Mouse (Mus musculus): ENCODE results near the gene Chrnb1. TPM values are rescaled to one million over a fixed set of nuclear protein-coding genes. Genes with fewer than 3 reads are reported as not detected.

Gene Chrnb1
- polyA plus RNA-seq, 1 experiment from 2014 or later: 4.5 TPM

GRCm38 (mm10) chr11:69789431-69789830, 6.3 kb downstream of the Chrnb1 start:
- peaks cover 7% of the 10 kb centered on the region; the same call in 1 of the 2 replicates for H3K27me3 ChIP-seq (ENCODE audit: control insufficient read depth, insufficient read depth, low read length)
- 66% methylated on average over 5 of the region's 5 CpGs for WGBS (ENCODE audit: insufficient replicate concordance)
- H3K4me3 ChIP-seq (ENCODE audit: low read depth, low read length): no peak overlapping the region
- H3K27ac ChIP-seq (ENCODE audit: low read depth, low read length): no peak overlapping the region
- no peak for ATAC-seq (replicated peaks; ENCODE audit: insufficient number of reproducible peaks, low FRiP score, low TSS enrichment)
- no peak overlapping the region for H3K9ac ChIP-seq (ENCODE audit: low read depth, low read length)
- H3K4me2 ChIP-seq: no peak overlapping the region
- no peaks in the 10 kb centered on the region for H3K9me3 ChIP-seq (replicated peaks; ENCODE audit: control insufficient read depth, low read length)
- H3K36me3 ChIP-seq (ENCODE audit: control insufficient read depth, insufficient read depth, low read length): no peaks in the 10 kb centered on the region
- H3K4me1 ChIP-seq (ENCODE audit: control insufficient read depth, insufficient read depth, low read length): peaks cover 3% of the 10 kb centered on the region; the same call in 1 of the 2 replicates

GRCm38 (mm10) chr11:69787306-69787705, 8.4 kb downstream of the Chrnb1 start:
- WGBS (ENCODE audit: insufficient replicate concordance): 83% methylated on average over 5 of the region's 5 CpGs
- H3K4me1 ChIP-seq (ENCODE audit: control insufficient read depth, insufficient read depth, low read length): peaks cover 3% of the 10 kb centered on the region; the same call in 1 of the 2 replicates
- ATAC-seq (replicated peaks; ENCODE audit: insufficient number of reproducible peaks, low FRiP score, low TSS enrichment): no peak
- no peak overlapping the region for H3K4me2 ChIP-seq
- H3K27me3 ChIP-seq (ENCODE audit: control insufficient read depth, insufficient read depth, low read length): no peaks in the 10 kb centered on the region
- no peaks in the 10 kb centered on the region for H3K36me3 ChIP-seq (ENCODE audit: control insufficient read depth, insufficient read depth, low read length)
- no peak overlapping the region for H3K27ac ChIP-seq (ENCODE audit: low read depth, low read length)
- no peaks in the 10 kb centered on the region for H3K9me3 ChIP-seq (replicated peaks; ENCODE audit: control insufficient read depth, low read length)
- no peak overlapping the region for H3K9ac ChIP-seq (ENCODE audit: low read depth, low read length)
- no peak overlapping the region for H3K4me3 ChIP-seq (ENCODE audit: low read depth, low read length)

GRCm38 (mm10) chr11:69784793-69785272, 10.9 kb downstream of the Chrnb1 start:
- Histone ChIP-seq H3K9ac (ENCODE audit: low read depth, low read length) (0 out of 2 replicates have a peak overlapping the region, but pooled peaks have one; percentile 29), H3K36me3 (ENCODE audit: control insufficient read depth, insufficient read depth, low read length) (no peaks in the 10 kb centered on the region), H3K9me3 (replicated peaks; ENCODE audit: control insufficient read depth, low read length) (no peaks in the 10 kb centered on the region), H3K27me3 (ENCODE audit: control insufficient read depth, insufficient read depth, low read length) (no peaks in the 10 kb centered on the region), H3K4me1 (ENCODE audit: control insufficient read depth, insufficient read depth, low read length) (peaks cover 3% of the 10 kb centered on the region; the same call in 1 of the 2 replicates), H3K27ac (ENCODE audit: low read depth, low read length) (no peak overlapping the region), H3K4me3 (ENCODE audit: low read depth, low read length) (peak overlapping the region; percentile 20; the same call in 1 of the 2 replicates), H3K4me2 (peak overlapping the region; percentile 52)
- 0 out of 2 replicates have a peak, but pooled peaks have one; percentile 55 for ATAC-seq (replicated peaks; ENCODE audit: insufficient number of reproducible peaks, low FRiP score, low TSS enrichment)
- WGBS (ENCODE audit: insufficient replicate concordance): 23% methylated on average over 15 of the region's 15 CpGs

GRCm38 (mm10) chr11:69781828-69782227, 13.9 kb downstream of the Chrnb1 start:
- Histone ChIP-seq H3K36me3 (ENCODE audit: control insufficient read depth, insufficient read depth, low read length) (no peaks in the 10 kb centered on the region), H3K27me3 (ENCODE audit: control insufficient read depth, insufficient read depth, low read length) (peaks cover 16% of the 10 kb centered on the region), H3K27ac (ENCODE audit: low read depth, low read length) (no peak overlapping the region), H3K9me3 (replicated peaks; ENCODE audit: control insufficient read depth, low read length) (no peaks in the 10 kb centered on the region), H3K4me3 (ENCODE audit: low read depth, low read length) (no peak overlapping the region), H3K9ac (ENCODE audit: low read depth, low read length) (no peak overlapping the region), H3K4me1 (ENCODE audit: control insufficient read depth, insufficient read depth, low read length) (peaks cover 3% of the 10 kb centered on the region; the same call in 1 of the 2 replicates), H3K4me2 (no peak overlapping the region)
- 38% methylated on average over 4 of the region's 4 CpGs for WGBS (ENCODE audit: insufficient replicate concordance)
- no peak for ATAC-seq (replicated peaks; ENCODE audit: insufficient number of reproducible peaks, low FRiP score, low TSS enrichment)

- H3K4me2 ChIP-seq: no peak overlapping the region
- H3K27ac ChIP-seq (ENCODE audit: low read depth, low read length): no peak overlapping the region
- no peak overlapping the region for H3K9ac ChIP-seq (ENCODE audit: low read depth, low read length)
- H3K36me3 ChIP-seq (ENCODE audit: control insufficient read depth, insufficient read depth, low read length): peaks cover 6% of the 10 kb centered on the region; the same call in 1 of the 2 replicates
- peaks cover 16% of the 10 kb centered on the region for H3K27me3 ChIP-seq (ENCODE audit: control insufficient read depth, insufficient read depth, low read length)
- H3K9me3 ChIP-seq (replicated peaks; ENCODE audit: control insufficient read depth, low read length): no peaks in the 10 kb centered on the region
- WGBS (ENCODE audit: insufficient replicate concordance): 30% methylated on average over 7 of the region's 7 CpGs
- H3K4me1 ChIP-seq (ENCODE audit: control insufficient read depth, insufficient read depth, low read length): 0 out of 2 replicates have a peak, but pooled peaks cover 3% of the 10 kb centered on the region
- no peak overlapping the region for H3K4me3 ChIP-seq (ENCODE audit: low read depth, low read length)
- ATAC-seq (replicated peaks; ENCODE audit: insufficient number of reproducible peaks, low FRiP score, low TSS enrichment): no peak
These were observed 16.8 kb downstream of the Chrnb1 start for GRCm38 (mm10) chr11:69778985-69779384.

- Histone ChIP-seq H3K9ac (ENCODE audit: low read depth, low read length) (no peak overlapping the region), H3K4me2 (no peak overlapping the region), H3K36me3 (ENCODE audit: control insufficient read depth, insufficient read depth, low read length) (peaks cover 6% of the 10 kb centered on the region; the same call in 1 of the 2 replicates), H3K4me1 (ENCODE audit: control insufficient read depth, insufficient read depth, low read length) (0 out of 2 replicates have a peak, but pooled peaks cover 3% of the 10 kb centered on the region), H3K9me3 (replicated peaks; ENCODE audit: control insufficient read depth, low read length) (no peaks in the 10 kb centered on the region), H3K4me3 (ENCODE audit: low read depth, low read length) (no peak overlapping the region), H3K27me3 (ENCODE audit: control insufficient read depth, insufficient read depth, low read length) (peaks cover 16% of the 10 kb centered on the region), H3K27ac (ENCODE audit: low read depth, low read length) (no peak overlapping the region)
- WGBS (ENCODE audit: insufficient replicate concordance): 59% methylated on average over 23 of the region's 23 CpGs
- ATAC-seq (replicated peaks; ENCODE audit: insufficient number of reproducible peaks, low FRiP score, low TSS enrichment): 0 out of 2 replicates have a peak, but pooled peaks have one; percentile 33
These were observed 17.3 kb downstream of the Chrnb1 start for GRCm38 (mm10) chr11:69778258-69778982.

- 56% methylated on average over 26 of the region's 26 CpGs for WGBS (ENCODE audit: insufficient replicate concordance)
- Histone ChIP-seq H3K36me3 (ENCODE audit: control insufficient read depth, insufficient read depth, low read length) (peaks cover 6% of the 10 kb centered on the region; the same call in 1 of the 2 replicates), H3K4me1 (ENCODE audit: control insufficient read depth, insufficient read depth, low read length) (0 out of 2 replicates have a peak, but pooled peaks cover 3% of the 10 kb centered on the region), H3K9me3 (replicated peaks; ENCODE audit: control insufficient read depth, low read length) (no peaks in the 10 kb centered on the region), H3K4me3 (ENCODE audit: low read depth, low read length) (no peak overlapping the region), H3K27me3 (ENCODE audit: control insufficient read depth, insufficient read depth, low read length) (peaks cover 16% of the 10 kb centered on the region), H3K9ac (ENCODE audit: low read depth, low read length) (no peak overlapping the region), H3K27ac (ENCODE audit: low read depth, low read length) (no peak overlapping the region), H3K4me2 (no peak overlapping the region)
- no peak for ATAC-seq (replicated peaks; ENCODE audit: insufficient number of reproducible peaks, low FRiP score, low TSS enrichment)
These were observed 18.1 kb downstream of the Chrnb1 start for GRCm38 (mm10) chr11:69777504-69778257.

GRCm38 (mm10) chr11:69776488-69776887, 19.3 kb downstream of the Chrnb1 start:
- H3K4me1 ChIP-seq (ENCODE audit: control insufficient read depth, insufficient read depth, low read length): 0 out of 2 replicates have a peak, but pooled peaks cover 3% of the 10 kb centered on the region
- no peak overlapping the region for H3K27ac ChIP-seq (ENCODE audit: low read depth, low read length)
- no peak overlapping the region for H3K4me2 ChIP-seq
- ATAC-seq (replicated peaks; ENCODE audit: insufficient number of reproducible peaks, low FRiP score, low TSS enrichment): 0 out of 2 replicates have a peak, but pooled peaks have one; percentile 11
- H3K36me3 ChIP-seq (ENCODE audit: control insufficient read depth, insufficient read depth, low read length): peaks cover 6% of the 10 kb centered on the region; the same call in 1 of the 2 replicates
- H3K4me3 ChIP-seq (ENCODE audit: low read depth, low read length): no peak overlapping the region
- H3K9me3 ChIP-seq (replicated peaks; ENCODE audit: control insufficient read depth, low read length): no peaks in the 10 kb centered on the region
- no peak overlapping the region for H3K9ac ChIP-seq (ENCODE audit: low read depth, low read length)
- 74% methylated on average over 20 of the region's 20 CpGs for WGBS (ENCODE audit: insufficient replicate concordance)
- peaks cover 16% of the 10 kb centered on the region for H3K27me3 ChIP-seq (ENCODE audit: control insufficient read depth, insufficient read depth, low read length)

Measured in heart, embryonic 11.5 days (tissue).